Mouse (Mus musculus) forebrain, embryonic 12.5 days (tissue): ENCODE data around the gene 4931409K22Rik. TPM values are rescaled to one million over a fixed set of nuclear protein-coding genes. Genes with fewer than 3 reads are reported as not detected.

Source experiments
- ATAC-seq: fragments of 200-750 bp; cut with Nextera tagmentation; 2 replicates; pipeline ENCODE4 v1.8.0; 2017; ENCODE audit warnings: moderate TSS enrichment; ENCODE audit not compliant: low FRiP score
- H3K27ac ChIP-seq: fragments of 300-500 bp; sonication (generic); 2 replicates; pipeline ENCODE4 v1.5.1; 2016; ENCODE audit warnings: mild to moderate bottlenecking
- H3K27me3 ChIP-seq: fragments of 300-500 bp; sonication (generic); 2 replicates; pipeline ENCODE4 v1.6.1; 2016; ENCODE audit warnings: mild to moderate bottlenecking
- H3K36me3 ChIP-seq: fragments of 300-500 bp; sonication (generic); replicated peaks from 2 replicates; pipeline ENCODE4 v1.6.1; 2016; ENCODE audit warnings: mild to moderate bottlenecking
- H3K4me1 ChIP-seq: fragments of 300-500 bp; sonication (generic); 2 replicates; pipeline ENCODE4 v1.6.1; 2016
- H3K4me2 ChIP-seq: fragments of 300-500 bp; sonication (generic); 2 replicates; pipeline ENCODE4 v1.6.1; 2016; ENCODE audit warnings: mild to moderate bottlenecking, moderate library complexity
- H3K4me3 ChIP-seq: fragments of 300-500 bp; sonication (generic); replicated peaks from 2 replicates; pipeline ENCODE4 v1.5.1; 2016; ENCODE audit warnings: mild to moderate bottlenecking
- H3K9ac ChIP-seq: fragments of 300-500 bp; sonication (generic); 2 replicates; pipeline ENCODE4 v1.6.1; 2016; ENCODE audit warnings: mild to moderate bottlenecking
- H3K9me3 ChIP-seq: fragments of 300-500 bp; sonication (generic); 2 replicates; pipeline ENCODE4 v1.6.1; 2016
- WGBS: fragments of 180-500 bp; shearing (Covaris S2); methylation state at CpG from one replicate; pipeline ENCODE4 v1.1.7; 2016; 5-methylcytosine and 5-hydroxymethylcytosine counted together
- polyA plus RNA-seq: library from polyadenylated mRNA; unstranded; fragments of >200 nt; fragmentation: Nextera tagmentation; extraction: Ambion mirVana; gene quantifications from 2 replicates; pipeline ENCODE4 v1.2.1, GENCODE M21; 2016

The 4931409K22Rik gene
- polyA plus RNA-seq, 1 experiment from 2014 or later, result 0.37 TPM

GRCm38 (mm10) chr5:24599137-24599536, 42.5 kb upstream of the 4931409K22Rik start:
- Histone ChIP-seq H3K4me3 (peak overlapping the region; percentile 55), H3K27ac (peak overlapping the region; percentile 86), H3K9me3 (no peaks in the 10 kb centered on the region), H3K36me3 (peaks cover 18% of the 10 kb centered on the region), H3K4me1 (peaks cover 88% of the 10 kb centered on the region), H3K9ac (peak overlapping the region; percentile 72), H3K27me3 (peaks cover 3% of the 10 kb centered on the region; the same call in 1 of the 2 replicates), H3K4me2 (peak overlapping the region; percentile 89)
- ATAC-seq, result no peak
- 16% methylated on average over 8 of the region's 8 CpGs for WGBS

- peaks cover 85% of the 10 kb centered on the region for H3K4me1 ChIP-seq
- peak overlapping the region; percentile 55 for H3K4me3 ChIP-seq
- H3K9ac ChIP-seq, result peak overlapping the region; percentile 72
- H3K9me3 ChIP-seq, result no peaks in the 10 kb centered on the region
- peak; percentile 3; the same call in 1 of the 2 replicates for ATAC-seq
- peak overlapping the region; percentile 89 for H3K4me2 ChIP-seq
- H3K36me3 ChIP-seq, result peaks cover 22% of the 10 kb centered on the region
- peaks cover 4% of the 10 kb centered on the region; the same call in 1 of the 2 replicates for H3K27me3 ChIP-seq
- peak overlapping the region; percentile 86 for H3K27ac ChIP-seq
- WGBS, result under 1% methylated on average over 41 of the region's 41 CpGs
Measured at GRCm38 (mm10) chr5:24598570-24599006, 42.0 kb upstream of the 4931409K22Rik start.

DNA sequence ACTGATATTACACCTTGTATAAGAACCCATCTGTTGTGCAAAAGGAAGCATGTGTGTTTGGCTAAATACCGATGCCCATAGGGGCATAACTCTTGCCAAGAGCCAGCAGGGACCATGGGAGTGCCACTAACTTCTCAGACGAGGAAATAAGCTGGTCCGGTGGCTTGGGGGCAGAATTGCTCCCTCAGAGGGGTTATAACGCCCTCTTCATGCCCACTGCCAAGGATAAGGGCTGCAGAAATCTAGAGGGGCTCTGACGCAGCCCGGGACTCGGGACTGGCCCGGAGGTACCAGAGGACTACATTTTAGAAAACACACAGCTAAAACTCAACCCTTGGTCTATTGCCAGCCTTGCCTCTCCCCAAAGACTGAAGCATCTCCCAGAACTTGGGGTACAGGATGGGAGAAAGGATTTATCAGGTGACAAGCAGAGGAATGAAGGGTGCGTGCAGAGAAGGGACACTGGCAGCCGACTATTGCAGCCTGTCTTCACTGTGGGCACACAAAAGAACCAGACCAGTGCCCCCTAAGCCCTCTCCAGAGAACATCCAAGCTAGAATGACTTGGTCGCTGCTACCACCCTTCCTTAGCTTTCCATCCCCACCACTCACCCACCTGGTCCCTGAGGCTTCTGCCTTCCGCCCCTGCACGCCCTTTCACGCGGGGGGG, 41.4 kb upstream of the 4931409K22Rik start:
- peak overlapping the region; percentile 86 for H3K27ac ChIP-seq
- peak overlapping the region; percentile 89 for H3K4me2 ChIP-seq
- no peak for ATAC-seq
- peaks cover 80% of the 10 kb centered on the region for H3K4me1 ChIP-seq
- peaks cover 28% of the 10 kb centered on the region for H3K36me3 ChIP-seq
- no peaks in the 10 kb centered on the region for H3K9me3 ChIP-seq
- H3K9ac ChIP-seq, result peak overlapping the region; percentile 72
- H3K27me3 ChIP-seq, result peaks cover 9% of the 10 kb centered on the region; the same call in 1 of the 2 replicates
- peak overlapping the region; percentile 55 for H3K4me3 ChIP-seq
- 23% methylated on average over 15 of the region's 15 CpGs for WGBS

DNA sequence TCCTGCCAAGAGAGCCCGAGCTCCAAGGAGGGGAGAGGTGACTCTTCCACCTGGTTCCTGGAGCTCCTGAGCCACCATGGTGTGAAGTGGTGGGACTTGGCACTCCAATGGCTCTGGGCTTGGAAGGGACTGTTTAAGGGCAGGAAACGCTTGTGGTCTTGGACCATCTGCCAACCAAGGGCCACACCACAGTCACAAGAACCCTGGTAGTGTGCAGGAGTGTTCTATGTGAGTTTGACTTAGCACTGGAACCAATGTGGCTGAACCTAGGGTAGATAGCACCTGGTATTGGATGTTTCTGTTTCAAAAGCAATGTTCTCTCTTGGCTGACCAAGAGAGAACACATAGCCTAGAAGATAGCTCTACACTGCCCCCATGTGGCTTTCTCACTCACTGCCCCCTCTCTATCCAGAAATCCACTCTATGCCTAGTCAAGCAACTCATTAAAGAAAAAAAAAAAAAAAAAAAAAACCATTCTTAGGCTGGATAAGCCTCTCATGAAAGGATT, 40.7 kb upstream of the 4931409K22Rik start:
- H3K4me1 ChIP-seq, result peaks cover 72% of the 10 kb centered on the region
- H3K27me3 ChIP-seq, result peaks cover 9% of the 10 kb centered on the region; the same call in 1 of the 2 replicates
- peak overlapping the region; percentile 53 for H3K4me2 ChIP-seq
- peaks cover 36% of the 10 kb centered on the region for H3K36me3 ChIP-seq
- H3K9me3 ChIP-seq, result no peaks in the 10 kb centered on the region
- peak overlapping the region; percentile 22 for H3K4me3 ChIP-seq
- peak overlapping the region; percentile 53; the same call in 1 of the 2 replicates for H3K9ac ChIP-seq
- WGBS, result 38% methylated on average over 2 of the region's 2 CpGs
- ATAC-seq, result peak; percentile 10; the same call in 1 of the 2 replicates
- peak overlapping the region; percentile 99 for H3K27ac ChIP-seq

- 4% methylated on average over 11 of the region's 11 CpGs for WGBS
- Histone ChIP-seq H3K4me1 (peaks cover 71% of the 10 kb centered on the region), H3K4me2 (peak overlapping the region; percentile 53), H3K27me3 (peaks cover 14% of the 10 kb centered on the region; the same call in 1 of the 2 replicates), H3K9me3 (no peaks in the 10 kb centered on the region), H3K27ac (peak overlapping the region; percentile 99), H3K36me3 (peaks cover 42% of the 10 kb centered on the region), H3K4me3 (peak overlapping the region; percentile 22), H3K9ac (peak overlapping the region; percentile 53)
- ATAC-seq, result peak; percentile 66
Measured at GRCm38 (mm10) chr5:24596519-24597171, 40.0 kb upstream of the 4931409K22Rik start.

- peaks cover 14% of the 10 kb centered on the region; the same call in 1 of the 2 replicates for H3K27me3 ChIP-seq
- 44% methylated on average over 14 of the region's 14 CpGs for WGBS
- peak overlapping the region; percentile 53 for H3K9ac ChIP-seq
- H3K36me3 ChIP-seq, result peaks cover 49% of the 10 kb centered on the region
- no peaks in the 10 kb centered on the region for H3K9me3 ChIP-seq
- H3K27ac ChIP-seq, result peak overlapping the region; percentile 99
- peak overlapping the region; percentile 22; the same call in 1 of the 2 replicates for H3K4me3 ChIP-seq
- H3K4me1 ChIP-seq, result peaks cover 72% of the 10 kb centered on the region
- no peak for ATAC-seq
- peak overlapping the region; percentile 53 for H3K4me2 ChIP-seq
Measured at GRCm38 (mm10) chr5:24595786-24596380, 39.3 kb upstream of the 4931409K22Rik start.

DNA sequence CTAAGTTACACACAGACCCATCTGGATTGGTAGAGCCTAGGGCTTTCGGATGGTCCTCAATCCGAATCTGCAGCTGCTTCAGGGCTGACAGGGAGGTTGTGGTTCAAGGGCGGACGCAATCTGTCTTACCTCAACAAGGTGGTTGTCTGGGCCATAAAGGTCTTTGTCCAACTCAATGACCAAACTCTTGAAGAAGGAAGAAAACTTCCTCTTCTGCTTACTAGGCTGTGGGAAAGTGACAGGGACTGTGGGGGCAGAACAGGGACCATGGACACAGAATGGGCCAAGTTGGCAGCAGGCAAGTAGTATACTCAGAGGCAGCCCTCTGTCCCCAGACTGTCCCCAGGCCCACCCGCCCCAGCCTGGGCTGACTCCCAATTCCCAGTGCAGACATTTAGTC, 38.7 kb upstream of the 4931409K22Rik start:
- Histone ChIP-seq H3K9ac (peak overlapping the region; percentile 53; the same call in 1 of the 2 replicates), H3K9me3 (no peaks in the 10 kb centered on the region), H3K4me1 (peaks cover 66% of the 10 kb centered on the region), H3K27ac (peak overlapping the region; percentile 99), H3K36me3 (peaks cover 56% of the 10 kb centered on the region), H3K4me2 (peak overlapping the region; percentile 53; the same call in 1 of the 2 replicates), H3K27me3 (peaks cover 13% of the 10 kb centered on the region; the same call in 1 of the 2 replicates), H3K4me3 (no peak overlapping the region)
- WGBS, result 90% methylated on average over 5 of the region's 5 CpGs
- ATAC-seq, result no peak

- Histone ChIP-seq H3K9me3 (no peaks in the 10 kb centered on the region), H3K9ac (no peak overlapping the region), H3K4me1 (peaks cover 58% of the 10 kb centered on the region), H3K27me3 (0 out of 2 replicates have a peak, but pooled peaks cover 11% of the 10 kb centered on the region), H3K4me3 (no peak overlapping the region), H3K36me3 (peaks cover 63% of the 10 kb centered on the region), H3K4me2 (no peak overlapping the region), H3K27ac (no peak overlapping the region)
- ATAC-seq, result no peak
- 94% methylated on average over 5 of the region's 5 CpGs for WGBS
Measured at GRCm38 (mm10) chr5:24594346-24594745, 37.7 kb upstream of the 4931409K22Rik start.

DNA sequence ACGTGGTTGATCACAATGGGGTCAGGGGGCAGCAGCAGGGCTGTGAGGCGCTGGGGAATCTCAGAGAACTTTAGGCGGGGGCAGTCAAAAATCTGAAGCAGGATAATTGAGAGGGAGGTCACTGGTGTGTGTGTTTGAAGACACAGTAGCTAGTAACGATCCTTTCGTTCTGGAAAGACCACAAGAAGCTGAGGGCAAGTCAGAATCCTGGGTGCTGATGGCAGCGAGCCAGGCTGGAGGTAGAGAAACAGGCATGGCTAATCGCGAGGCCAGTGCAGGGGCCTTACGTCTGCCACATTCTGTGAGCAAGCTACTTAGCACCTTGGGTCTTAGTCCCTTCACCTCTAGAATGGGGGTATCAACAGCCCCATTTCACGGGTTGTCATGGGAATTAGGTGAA, 37.3 kb upstream of the 4931409K22Rik start:
- Histone ChIP-seq H3K4me1 (peaks cover 57% of the 10 kb centered on the region), H3K36me3 (peaks cover 67% of the 10 kb centered on the region)

DNA sequence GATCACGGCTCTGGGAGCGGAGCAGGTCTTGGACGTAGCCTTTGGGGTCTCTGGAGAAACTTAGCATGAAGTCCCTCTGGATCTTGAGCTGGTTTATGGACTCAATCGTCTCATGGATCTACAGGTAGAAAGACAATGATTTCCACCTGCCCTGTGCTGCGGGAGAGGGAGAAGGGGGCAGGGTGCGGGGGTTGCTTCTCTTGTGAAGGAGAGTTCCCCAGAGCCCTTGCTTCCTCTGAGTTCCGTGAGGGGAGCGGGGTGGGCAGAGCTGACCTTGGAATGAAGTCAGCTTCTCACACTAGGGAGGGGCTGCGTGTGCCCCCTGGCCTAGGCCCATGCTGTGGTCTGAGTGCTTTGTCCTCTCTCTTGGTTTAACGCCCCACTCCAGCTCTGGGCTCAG, 36.6 kb upstream of the 4931409K22Rik start:
- Histone ChIP-seq H3K4me2 (no peak overlapping the region), H3K4me3 (no peak overlapping the region), H3K27me3 (0 out of 2 replicates have a peak, but pooled peaks cover 11% of the 10 kb centered on the region), H3K36me3 (peaks cover 74% of the 10 kb centered on the region), H3K27ac (no peak overlapping the region), H3K4me1 (peaks cover 53% of the 10 kb centered on the region), H3K9ac (no peak overlapping the region), H3K9me3 (no peaks in the 10 kb centered on the region)
- WGBS, result 80% methylated on average over 10 of the region's 10 CpGs
- ATAC-seq, result no peak

More for the DNA sequence above, 37.3 kb upstream of the 4931409K22Rik start:
- H3K9me3 ChIP-seq, result no peaks in the 10 kb centered on the region
- H3K9ac ChIP-seq, result no peak overlapping the region
- 74% methylated on average over 10 of the region's 10 CpGs for WGBS
- no peak overlapping the region for H3K27ac ChIP-seq
- no peak for ATAC-seq
- no peak overlapping the region for H3K4me2 ChIP-seq
- H3K4me3 ChIP-seq, result no peak overlapping the region
- 0 out of 2 replicates have a peak, but pooled peaks cover 11% of the 10 kb centered on the region for H3K27me3 ChIP-seq

DNA sequence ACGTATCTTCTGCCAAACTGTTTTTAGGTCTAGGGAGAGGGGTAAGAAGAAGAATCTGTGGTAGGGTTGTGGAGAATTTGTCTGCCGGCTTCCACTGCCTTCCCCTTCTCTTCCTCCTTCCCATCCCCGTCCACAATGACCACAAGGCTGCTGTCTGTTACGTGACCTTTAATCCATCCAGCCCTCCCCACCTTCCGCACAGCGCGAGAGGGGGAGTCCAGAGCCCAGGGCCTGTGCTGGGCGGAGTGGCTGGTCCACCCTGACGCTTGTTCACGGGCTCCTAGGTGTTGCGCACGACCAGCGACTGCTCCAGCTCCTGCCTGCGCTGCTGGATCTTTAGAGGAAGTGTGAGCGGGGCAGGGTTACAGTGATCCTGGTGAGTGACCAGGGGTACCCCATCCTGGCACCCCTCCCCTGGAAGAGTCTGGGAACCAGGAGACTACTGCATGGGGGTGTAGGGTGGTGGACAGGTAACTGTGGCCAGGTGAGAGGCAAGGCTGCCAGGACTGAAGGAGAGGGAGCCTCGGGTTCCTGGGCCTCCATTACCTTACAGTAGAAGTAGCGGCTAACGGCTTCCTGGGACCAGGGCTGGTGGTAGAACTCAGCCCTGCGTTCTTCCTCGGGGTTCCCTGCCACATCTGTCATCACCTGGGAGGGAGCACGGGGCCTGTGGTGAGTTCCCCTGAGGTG, 36.0 kb upstream of the 4931409K22Rik start:
- Histone ChIP-seq H3K4me3 (no peak overlapping the region), H3K4me2 (no peak overlapping the region), H3K4me1 (peaks cover 54% of the 10 kb centered on the region), H3K9ac (no peak overlapping the region), H3K27ac (no peak overlapping the region), H3K27me3 (0 out of 2 replicates have a peak, but pooled peaks cover 11% of the 10 kb centered on the region), H3K9me3 (no peaks in the 10 kb centered on the region), H3K36me3 (peaks cover 79% of the 10 kb centered on the region)
- no peak for ATAC-seq
- WGBS, result 67% methylated on average over 21 of the region's 21 CpGs
